Mouse (Mus musculus): ENCODE data around the gene Tek.

The Tek gene

DNA sequence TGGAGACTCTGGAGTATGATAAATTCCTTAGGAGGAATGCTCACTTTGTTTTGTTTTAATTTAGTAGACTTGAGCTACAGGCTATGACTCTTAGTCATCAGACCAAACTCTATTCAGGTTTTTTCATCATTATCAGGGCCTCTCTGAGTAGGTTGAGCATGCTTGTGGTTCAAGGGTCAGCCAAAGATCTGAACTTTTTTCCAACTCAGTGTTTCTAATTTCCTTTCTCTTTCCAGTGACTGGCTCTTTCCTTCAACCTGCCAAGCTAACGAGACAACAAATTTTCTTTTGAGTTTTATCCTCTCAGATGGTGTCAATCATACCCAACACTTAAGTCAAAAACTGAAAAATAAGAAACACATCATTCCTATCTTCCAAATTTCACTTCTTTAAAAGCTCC, 71.5 kb downstream of the Tek start:
- no peak for DNase-seq (ENCODE audit: low read depth, low spot score)

DNA sequence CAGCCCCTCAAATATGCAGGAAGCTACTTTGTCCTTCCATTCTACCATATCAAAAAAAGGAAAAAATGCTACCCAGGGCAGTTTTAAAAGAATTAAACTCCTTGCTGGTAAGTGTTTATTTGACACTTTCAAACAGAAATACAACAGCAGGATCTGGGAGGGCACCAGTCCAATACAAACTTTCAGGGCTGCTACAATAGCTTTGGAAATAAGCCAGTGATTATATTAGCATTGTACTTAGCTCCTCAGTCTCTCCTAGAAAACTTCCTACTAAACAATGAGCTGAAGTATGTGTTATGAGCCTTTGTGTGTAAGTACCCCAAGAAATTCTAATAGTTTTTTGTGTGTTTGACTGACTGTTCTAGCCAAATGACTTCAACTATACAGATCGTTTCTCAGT, 87.8 kb downstream of the Tek start:
- no peak for DNase-seq (ENCODE audit: low read depth, low spot score)

DNA sequence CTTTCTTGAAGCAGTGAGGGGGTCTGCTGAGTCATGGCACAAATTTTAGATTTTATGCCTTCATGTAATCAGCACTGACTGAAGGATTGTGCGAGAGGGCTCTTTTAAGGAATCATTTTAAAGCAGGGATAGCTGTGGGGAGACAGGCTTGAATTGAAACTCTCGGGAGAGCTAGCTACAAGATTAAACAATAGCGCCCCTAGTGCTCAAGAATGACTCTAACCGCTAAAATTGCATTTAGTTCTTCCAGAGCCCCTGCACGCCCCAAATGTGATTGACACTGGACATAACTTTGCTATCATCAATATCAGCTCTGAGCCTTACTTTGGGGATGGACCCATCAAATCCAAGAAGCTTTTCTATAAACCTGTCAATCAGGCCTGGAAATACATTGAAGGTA, 88.3 kb downstream of the Tek start:
- DNase-seq (ENCODE audit: low read depth, low spot score), result peak; percentile 38

DNA sequence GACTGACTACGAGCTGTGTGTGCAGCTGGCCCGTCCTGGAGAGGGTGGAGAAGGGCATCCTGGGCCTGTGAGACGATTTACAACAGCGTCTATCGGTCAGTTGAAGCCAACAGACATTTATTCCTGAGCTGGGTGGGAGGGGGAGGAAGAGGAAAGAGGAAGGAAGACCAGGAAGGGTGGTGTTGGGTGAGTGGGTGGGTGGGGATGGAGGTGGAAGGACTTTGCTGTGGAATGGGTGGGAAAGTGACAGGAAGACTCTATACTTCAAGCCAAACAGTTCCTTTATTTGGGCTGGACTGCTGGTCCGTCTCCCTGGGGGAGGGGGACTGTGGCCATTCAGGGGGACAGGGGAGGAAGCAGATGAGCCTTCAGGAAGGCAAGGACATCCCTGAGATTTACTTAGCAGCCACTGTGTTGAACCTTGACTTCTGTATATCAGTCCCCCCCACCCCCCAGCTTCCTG, 90.9 kb downstream of the Tek start:
- DNase-seq (ENCODE audit: low read depth, low spot score), result no peak

DNA sequence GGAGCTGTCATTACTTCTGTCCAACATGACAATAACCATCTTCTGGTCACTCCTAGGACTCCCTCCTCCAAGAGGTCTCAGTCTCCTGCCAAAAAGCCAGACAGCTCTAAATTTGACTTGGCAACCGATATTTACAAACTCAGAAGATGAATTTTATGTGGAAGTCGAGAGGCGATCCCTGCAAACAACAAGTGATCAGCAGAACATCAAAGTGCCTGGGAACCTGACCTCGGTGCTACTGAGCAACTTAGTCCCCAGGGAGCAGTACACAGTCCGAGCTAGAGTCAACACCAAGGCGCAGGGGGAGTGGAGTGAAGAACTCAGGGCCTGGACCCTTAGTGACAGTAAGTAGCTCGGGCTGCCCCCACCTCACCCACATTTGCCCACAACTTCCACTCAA, 98.0 kb downstream of the Tek start:
- no peak for DNase-seq (ENCODE audit: low read depth, low spot score)

DNA sequence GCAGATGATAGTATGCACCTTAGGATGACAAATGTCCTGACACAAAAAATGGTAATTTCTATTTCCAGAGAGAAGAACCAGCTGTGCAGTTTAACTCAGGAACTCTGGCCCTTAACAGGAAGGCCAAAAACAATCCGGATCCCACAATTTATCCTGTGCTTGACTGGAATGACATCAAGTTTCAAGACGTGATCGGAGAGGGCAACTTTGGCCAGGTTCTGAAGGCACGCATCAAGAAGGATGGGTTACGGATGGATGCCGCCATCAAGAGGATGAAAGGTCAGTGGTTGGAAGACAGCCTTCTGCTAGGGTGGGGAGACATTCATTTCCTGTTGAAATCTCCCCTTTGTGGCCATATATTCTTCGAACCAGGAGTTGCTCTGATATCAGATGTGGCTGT, 114.2 kb downstream of the Tek start:
- DNase-seq (ENCODE audit: low read depth, low spot score), result no peak

DNA sequence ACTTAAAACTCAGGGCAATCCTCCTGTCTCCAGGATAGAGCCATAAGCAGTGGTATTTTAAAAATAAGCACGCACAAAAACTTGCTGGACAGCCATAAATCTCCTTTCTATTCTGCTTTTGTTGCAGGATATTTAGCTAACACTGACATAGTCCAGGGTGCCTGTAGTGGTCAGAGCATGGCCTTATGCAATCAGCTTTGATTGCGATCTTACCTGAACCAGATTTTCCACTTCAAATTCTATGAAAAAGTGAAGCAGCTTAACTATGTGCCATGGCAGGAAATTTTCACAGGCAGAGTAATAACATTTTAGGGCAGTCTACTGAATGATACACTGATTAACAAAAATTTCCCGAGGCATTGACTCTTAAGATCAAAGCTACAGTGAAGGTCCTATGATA, 115.2 kb downstream of the Tek start:
- DNase-seq (ENCODE audit: low read depth, low spot score), result no peak

DNA sequence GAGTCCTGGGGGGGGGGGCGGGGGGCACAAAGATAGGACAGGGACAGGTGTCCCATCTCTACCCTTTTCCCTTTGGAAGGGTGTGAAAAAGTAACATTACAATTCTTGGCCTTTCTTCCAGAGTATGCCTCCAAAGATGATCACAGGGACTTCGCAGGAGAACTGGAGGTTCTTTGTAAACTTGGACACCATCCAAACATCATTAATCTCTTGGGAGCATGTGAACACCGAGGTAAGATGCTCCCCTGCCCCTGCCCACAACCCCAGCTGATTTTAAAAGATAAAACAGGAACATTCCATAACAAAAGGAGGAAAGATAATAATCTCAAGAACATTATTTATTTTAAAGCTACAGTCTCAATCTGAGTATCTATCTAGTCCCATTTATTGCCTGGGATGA, 116.1 kb downstream of the Tek start:
- DNase-seq (ENCODE audit: low read depth, low spot score), result no peak

DNA sequence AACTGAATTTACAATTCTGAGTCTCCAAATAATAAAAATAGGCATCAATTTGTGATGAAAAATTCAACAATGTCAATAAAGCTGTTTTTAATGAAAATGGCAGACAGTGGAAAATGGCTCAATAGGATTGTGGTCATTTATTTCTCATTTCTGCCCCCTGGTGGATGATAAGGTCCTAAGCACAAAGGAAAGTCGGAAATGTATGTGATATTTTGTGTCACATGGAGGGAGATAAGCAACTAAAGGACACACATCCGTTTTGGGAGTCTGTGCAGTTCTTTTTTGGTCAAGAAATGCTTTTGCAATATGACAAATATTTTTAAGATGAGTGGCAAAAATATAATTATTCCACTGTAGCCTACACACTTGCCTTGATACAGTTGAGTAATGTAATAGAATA, 161.7 kb downstream of the Tek start:
- DNase-seq (ENCODE audit: low read depth, low spot score), result peak; percentile 28

DNA sequence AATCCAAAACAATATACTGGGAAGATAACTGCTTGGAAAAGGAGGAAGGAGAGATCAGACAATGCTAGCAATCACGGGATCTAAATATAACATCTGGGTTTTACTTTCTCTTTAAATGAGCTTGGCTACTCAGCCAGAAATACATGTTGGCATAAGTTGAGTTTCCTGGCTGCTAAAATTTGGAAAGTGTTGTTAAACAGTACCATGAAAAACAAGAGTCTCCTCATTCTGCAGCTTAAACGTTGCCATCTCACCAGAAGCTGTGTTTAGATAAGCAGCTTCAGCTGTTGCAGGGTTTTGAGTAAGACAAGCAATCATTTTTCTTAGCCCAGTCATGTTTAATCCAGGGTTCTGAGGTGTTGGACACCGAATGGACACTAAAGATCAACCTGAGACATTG, 162.7 kb downstream of the Tek start:
- no peak for DNase-seq (ENCODE audit: low read depth, low spot score)
